Mouse (Mus musculus) stomach, postnatal 0 days (tissue): Measurements from ENCODE around the gene Nolc1.

Experiments used
- CTCF ChIP-seq: IDR thresholded peaks from 2 replicates; pipeline ENCODE4 v1.5.1; 2016; ENCODE audit warnings: antibody characterized with exemption, low read depth, mild to moderate bottlenecking, moderate library complexity
- EP300 ChIP-seq: optimal IDR thresholded peaks from 2 replicates; pipeline ENCODE3; 2016; ENCODE audit warnings: antibody characterized with exemption

- TF ChIP-seq CTCF (no peak), EP300 (no peak)
Observed at GRCm38 (mm10) chr19:46074266-46074665, 1.4 kb upstream of the Nolc1 start.
